In the genomic region with DNA sequence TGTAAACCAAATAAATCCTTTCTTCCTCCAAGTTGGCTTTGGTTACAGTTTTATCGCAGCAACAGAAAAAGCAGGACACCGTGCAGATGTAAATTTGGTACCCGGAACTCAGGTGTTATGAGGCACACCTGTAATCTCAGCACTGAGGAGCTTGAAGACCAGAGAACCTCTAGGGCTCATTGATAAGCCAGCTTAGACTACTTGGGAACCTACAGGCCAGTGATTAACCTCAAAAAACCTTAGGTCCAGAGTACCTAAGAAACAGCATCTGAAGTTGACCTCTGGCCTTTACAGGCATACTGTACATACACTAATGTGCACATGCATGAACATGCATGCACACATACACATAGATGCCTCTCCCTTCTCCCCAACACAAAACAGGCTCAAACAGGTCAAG, we compare ENCODE assay signal across 16 mouse cellular contexts.
"Had no signal": no experiment of that assay in that cellular context is flagged by ENCODE, and none has a peak within 500 bp of the region (broad histone marks: within the 10 kb centered on the region; RNA-seq: fewer than 3 reads in every experiment).

No protein-coding gene starts in this region.

- H3K36me3 ChIP-seq: neural tube, embryonic 13.5 days; neural tube, embryonic 15.5 days; stomach, embryonic 15.5 days had no signal

- H3K27ac ChIP-seq: neural tube, embryonic 13.5 days; neural tube, embryonic 15.5 days; stomach, embryonic 15.5 days; stomach, postnatal 0 days had no signal

- H3K4me1 ChIP-seq: neural tube, embryonic 13.5 days; neural tube, embryonic 15.5 days; stomach, embryonic 15.5 days had no signal

- H3K4me2 ChIP-seq: neural tube, embryonic 13.5 days; neural tube, embryonic 15.5 days; stomach, embryonic 15.5 days had no signal

- DNase-seq: retina, postnatal 1 day; right cerebral cortex, adult 18-20 months; right cerebral cortex, postnatal 14 days; right cerebral cortex, postnatal 25 days; right cerebral cortex, postnatal 4 days; spleen, adult 18-20 months; thymus, adult 18-20 months; thymus, adult 2 months; thymus, postnatal 14 days; thymus, postnatal 25 days; thymus, postnatal 36 days; thymus, postnatal 4 days had no signal

- H3K9ac ChIP-seq: neural tube, embryonic 13.5 days; neural tube, embryonic 15.5 days; stomach, embryonic 15.5 days had no signal

- H3K27me3 ChIP-seq: stomach, embryonic 15.5 days had no signal

- H3K9me3 ChIP-seq: neural tube, embryonic 13.5 days; neural tube, embryonic 15.5 days; stomach, embryonic 15.5 days had no signal

- H3K4me3 ChIP-seq: neural tube, embryonic 13.5 days; neural tube, embryonic 15.5 days; stomach, embryonic 15.5 days had no signal
